Mouse (Mus musculus) megakaryocyte, embryonic 14.5 days (primary cell): ENCODE measurements around the gene Nsd2.

Source experiments
- FLI1 ChIP-seq: IDR thresholded peaks from 2 replicates; pipeline ENCODE4 v1.6.1; 2012; ENCODE audit warnings: low read length, inconsistent platforms, mixed read lengths
- GATA1 ChIP-seq: IDR thresholded peaks from 3 replicates; pipeline ENCODE4 v1.6.1; 2012; ENCODE audit warnings: mixed read lengths, low read length, inconsistent platforms, borderline replicate concordance

GRCm38 (mm10) chr5:33819876-33820732, at the start of gene Nsd2:
- TF ChIP-seq GATA1 (no peak), FLI1 (no peak)
